Mouse (Mus musculus) lung, adult 18-20 months (tissue): ENCODE data around the gene Zbtb46.

Source experiments
- DNase-seq, 2 experiments: peaks; one replicate each; pipeline ENCODE4 v3.0.0; 2022; ENCODE audit warnings: mixed read lengths in 2 of 2

Zbtb46 gene

GRCm38 (mm10) chr2:181463008-181463738 lies 3.9 kb upstream of the Zbtb46 start:
- peak; percentile 78 to 83 for DNase-seq

GRCm38 (mm10) chr2:181462604-181463003 lies 3.4 kb upstream of the Zbtb46 start:
- no peak for DNase-seq

GRCm38 (mm10) chr2:181461536-181462100 lies 2.4 kb upstream of the Zbtb46 start:
- no peak for DNase-seq

- peak; percentile 81 to 83 for DNase-seq
Observed at GRCm38 (mm10) chr2:181459673-181460621, 721 bp upstream of the Zbtb46 start.

- peak; percentile 35 to 54 for DNase-seq
Observed at GRCm38 (mm10) chr2:181458411-181459152, 644 bp downstream of the Zbtb46 start.

- DNase-seq, result no peak
Observed at GRCm38 (mm10) chr2:181457831-181458230, 1.4 kb downstream of the Zbtb46 start.

- DNase-seq, result peak in 1 of 2 experiments; percentile 39
Observed at GRCm38 (mm10) chr2:181455899-181456298, 3.3 kb downstream of the Zbtb46 start.

- no peak for DNase-seq
Observed at GRCm38 (mm10) chr2:181453274-181453673, 6.0 kb downstream of the Zbtb46 start.

- DNase-seq, result no peak
Observed at GRCm38 (mm10) chr2:181452181-181452580, 7.0 kb downstream of the Zbtb46 start.

- no peak for DNase-seq
Observed at GRCm38 (mm10) chr2:181443016-181443415, 16.2 kb downstream of the Zbtb46 start.

- no peak for DNase-seq
Observed at GRCm38 (mm10) chr2:181438176-181438575, 21.1 kb downstream of the Zbtb46 start.

GRCm38 (mm10) chr2:181436246-181436645 lies 23.0 kb downstream of the Zbtb46 start:
- DNase-seq, result peak; percentile 14

GRCm38 (mm10) chr2:181423834-181424233 lies 35.4 kb downstream of the Zbtb46 start:
- no peak for DNase-seq

- no peak for DNase-seq
Observed at GRCm38 (mm10) chr2:181420903-181421638, 38.2 kb downstream of the Zbtb46 start.

GRCm38 (mm10) chr2:181420426-181420825 lies 38.8 kb downstream of the Zbtb46 start:
- no peak for DNase-seq

- DNase-seq, result no peak
Observed at GRCm38 (mm10) chr2:181419359-181419758, 39.9 kb downstream of the Zbtb46 start.

- peak; percentile 19 to 51 for DNase-seq
Observed at GRCm38 (mm10) chr2:181415945-181416344, 43.3 kb downstream of the Zbtb46 start.

- DNase-seq, result no peak
Observed at GRCm38 (mm10) chr2:181413141-181413540, 46.1 kb downstream of the Zbtb46 start.

- DNase-seq, result peak; percentile 62 to 73
Observed at GRCm38 (mm10) chr2:181410760-181411473, 48.3 kb downstream of the Zbtb46 start.

GRCm38 (mm10) chr2:181409643-181410042 lies 49.6 kb downstream of the Zbtb46 start:
- DNase-seq, result no peak

GRCm38 (mm10) chr2:181403722-181404121 lies 55.5 kb downstream of the Zbtb46 start:
- DNase-seq, result no peak
